19 mouse cellular contexts compared by ENCODE assay signal in the genomic region with DNA sequence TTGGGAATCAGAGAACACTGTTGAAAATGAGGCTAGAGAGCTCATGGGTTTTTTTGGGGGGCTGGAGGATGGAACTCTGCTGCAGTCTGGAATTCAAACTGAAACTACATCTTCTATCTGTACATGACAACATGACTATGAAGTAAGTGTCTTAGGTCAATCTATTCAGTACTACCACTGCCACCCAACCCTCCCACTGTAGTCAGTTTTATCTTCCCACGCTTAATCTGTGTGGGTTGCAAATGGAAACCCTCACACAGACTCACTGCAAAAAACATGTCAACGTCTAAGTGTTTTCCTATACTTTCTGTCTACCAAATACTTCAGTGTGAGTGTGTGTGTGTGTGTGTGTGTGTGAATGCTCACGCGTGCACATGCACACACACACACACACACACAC. TPM values are rescaled to one million over a fixed set of nuclear protein-coding genes. Genes with fewer than 3 reads are reported as not detected.
"Had no signal": no experiment of that assay in that cellular context is flagged by ENCODE, and none has a peak within 500 bp of the region (broad histone marks: within the 10 kb centered on the region; RNA-seq: fewer than 3 reads in every experiment).

No protein-coding gene starts in this region.

- ATAC-seq: midbrain, embryonic 13.5 days; midbrain, embryonic 16.5 days had no signal

- H3K27ac ChIP-seq: kidney, postnatal 0 days; layer of hippocampus, adult 2 months; liver, embryonic 13.5 days; midbrain, embryonic 10.5 days; midbrain, embryonic 13.5 days; stomach, postnatal 0 days had no signal

- H3K9ac ChIP-seq: liver, embryonic 13.5 days; midbrain, embryonic 13.5 days had no signal

- H3K4me1 ChIP-seq: midbrain, embryonic 10.5 days; midbrain, embryonic 13.5 days had no signal

- H3K27me3 ChIP-seq: midbrain, embryonic 13.5 days had no signal

- H3K4me2 ChIP-seq: liver, embryonic 13.5 days; midbrain, embryonic 13.5 days had no signal

- H3K9me3 ChIP-seq: liver, embryonic 13.5 days; megakaryocyte, embryonic 14.5 days; midbrain, embryonic 10.5 days; midbrain, embryonic 13.5 days had no signal

- DNase-seq: kidney, adult 9 months; kidney, postnatal 25 days; layer of hippocampus, adult 9-11 months; liver, embryonic 13.5 days; lung, adult 2 months; right cerebral cortex, adult 18-20 months; right cerebral cortex, postnatal 14 days; right cerebral cortex, postnatal 4 days; thymus, adult 2 months; thymus, postnatal 14 days; thymus, postnatal 4 days had no signal

- H3K4me3 ChIP-seq: layer of hippocampus, adult 2 months; liver, embryonic 13.5 days; megakaryocyte, embryonic 14.5 days; midbrain, embryonic 10.5 days; midbrain, embryonic 13.5 days; myocyte had no signal

- H3K36me3 ChIP-seq: liver, embryonic 13.5 days; midbrain, embryonic 10.5 days; midbrain, embryonic 13.5 days had no signal

RNA-seq across cellular contexts. Expression of a gene that starts 10.9 kb away (rescaled TPM):
- polyA plus RNA-seq: myocyte had no signal
